Mouse (Mus musculus) olfactory bulb, adult 2 months (tissue): ENCODE results near the gene Mcrs1. TPM values are rescaled to one million over a fixed set of nuclear protein-coding genes. Genes with fewer than 3 reads are reported as not detected.

Source experiments
- H3K27ac ChIP-seq: fragments of 200-500 bp; 2 replicates; pipeline ENCODE4 v1.5.1; 2012; ENCODE audit warnings: low read depth, low read length; ENCODE audit not compliant: insufficient read depth
- H3K4me1 ChIP-seq: fragments of 200-500 bp; 2 replicates; pipeline ENCODE4 v1.6.1; 2012; ENCODE audit warnings: low read length; ENCODE audit not compliant: control insufficient read depth, insufficient read depth
- H3K4me3 ChIP-seq: fragments of 200-500 bp; 2 replicates; pipeline ENCODE4 v1.5.1; 2012; ENCODE audit warnings: mild to moderate bottlenecking, low read depth, low read length, moderate library complexity; ENCODE audit not compliant: insufficient read depth
- CTCF ChIP-seq: fragments of 200-500 bp; IDR thresholded peaks from 2 replicates; pipeline ENCODE4 v1.5.1; 2012; ENCODE audit warnings: low read depth, mild to moderate bottlenecking, low read length, moderate library complexity; ENCODE audit not compliant: insufficient read depth
- POLR2A ChIP-seq: fragments of 200-500 bp; IDR thresholded peaks from 2 replicates; pipeline ENCODE4 v1.6.1; 2012; ENCODE audit warnings: mild to moderate bottlenecking, low read depth, low read length, moderate library complexity; ENCODE audit not compliant: insufficient read depth
- WGBS: fragments of 180-500 bp; shearing (Covaris S2); methylation state at CpG from one replicate; pipeline ENCODE4 v1.1.7; 2018; 5-methylcytosine and 5-hydroxymethylcytosine counted together
- polyA plus RNA-seq: library from polyadenylated mRNA; stranded (reverse); fragments of >200 nt; gene quantifications from 2 replicates; pipeline ENCODE4 v1.2.4, GENCODE M21; 2012; ENCODE audit warnings: low replicate concordance; ENCODE audit not compliant: missing spikeins, insufficient read depth, insufficient read length

The Mcrs1 gene
- polyA plus RNA-seq, 1 experiment = not detected

GRCm38 (mm10) chr15:99283456-99283855 is 31.7 kb upstream of the Mcrs1 start:
- 67% methylated on average over 10 of the region's 10 CpGs for WGBS
- TF ChIP-seq CTCF = no peak
- no peak for TF ChIP-seq POLR2A
- H3K4me3 ChIP-seq = no peak overlapping the region
- H3K27ac ChIP-seq = no peak overlapping the region
- peaks cover 13% of the 10 kb centered on the region for H3K4me1 ChIP-seq

- Histone ChIP-seq H3K4me1 (peaks cover 3% of the 10 kb centered on the region; the same call in 1 of the 2 replicates), H3K27ac (no peak overlapping the region), H3K4me3 (no peak overlapping the region)
- TF ChIP-seq POLR2A = no peak
- TF ChIP-seq CTCF = no peak
- WGBS = 77% methylated on average over 7 of the region's 7 CpGs
Measured at GRCm38 (mm10) chr15:99278271-99278670, 26.5 kb upstream of the Mcrs1 start.

GRCm38 (mm10) chr15:99276095-99276494 is 24.3 kb upstream of the Mcrs1 start:
- TF ChIP-seq POLR2A (no peak), CTCF (no peak)
- H3K4me1 ChIP-seq = peaks cover 6% of the 10 kb centered on the region
- WGBS = 92% methylated on average over 8 of the region's 8 CpGs
- no peak overlapping the region for H3K4me3 ChIP-seq
- no peak overlapping the region for H3K27ac ChIP-seq

- Histone ChIP-seq H3K4me3 (no peak overlapping the region), H3K27ac (no peak overlapping the region), H3K4me1 (0 out of 2 replicates have a peak, but pooled peaks cover 2% of the 10 kb centered on the region)
- TF ChIP-seq POLR2A = no peak
- TF ChIP-seq CTCF = peak; percentile 69
- 27% methylated on average over 4 of the region's 4 CpGs for WGBS
Measured at GRCm38 (mm10) chr15:99265679-99266078, 13.9 kb upstream of the Mcrs1 start.

- TF ChIP-seq CTCF (no peak), POLR2A (no peak)
- WGBS = 98% methylated on average over 2 of the region's 2 CpGs
Measured at GRCm38 (mm10) chr15:99264363-99264762, 12.6 kb upstream of the Mcrs1 start.

GRCm38 (mm10) chr15:99262702-99263101 is 10.9 kb upstream of the Mcrs1 start:
- no peak for TF ChIP-seq POLR2A
- no peak for TF ChIP-seq CTCF
- WGBS = 33% methylated on average over 10 of the region's 10 CpGs
- Histone ChIP-seq H3K4me1 (peaks cover 9% of the 10 kb centered on the region; the same call in 1 of the 2 replicates), H3K4me3 (no peak overlapping the region), H3K27ac (no peak overlapping the region)

More at GRCm38 (mm10) chr15:99264363-99264762, 12.6 kb upstream of the Mcrs1 start:
- H3K27ac ChIP-seq = no peak overlapping the region
- H3K4me1 ChIP-seq = peaks cover 7% of the 10 kb centered on the region; the same call in 1 of the 2 replicates
- no peak overlapping the region for H3K4me3 ChIP-seq

GRCm38 (mm10) chr15:99259730-99260252 is 8.0 kb upstream of the Mcrs1 start:
- WGBS = 5% methylated on average over 6 of the region's 10 CpGs
- Histone ChIP-seq H3K4me3 (no peak overlapping the region), H3K4me1 (peaks cover 7% of the 10 kb centered on the region; the same call in 1 of the 2 replicates), H3K27ac (0 out of 2 replicates have a peak overlapping the region, but pooled peaks have one; percentile 8)
- TF ChIP-seq POLR2A = no peak
- TF ChIP-seq CTCF = no peak

GRCm38 (mm10) chr15:99259167-99259729 is 7.5 kb upstream of the Mcrs1 start:
- 61% methylated on average over 8 of the region's 8 CpGs for WGBS
- no peak for TF ChIP-seq CTCF
- TF ChIP-seq POLR2A = no peak
- Histone ChIP-seq H3K4me1 (peaks cover 7% of the 10 kb centered on the region; the same call in 1 of the 2 replicates), H3K4me3 (no peak overlapping the region), H3K27ac (no peak overlapping the region)

- TF ChIP-seq CTCF = no peak
- TF ChIP-seq POLR2A = no peak
- 87% methylated on average over 6 of the region's 6 CpGs for WGBS
- Histone ChIP-seq H3K27ac (no peak overlapping the region), H3K4me3 (no peak overlapping the region), H3K4me1 (peaks cover 11% of the 10 kb centered on the region)
Measured at GRCm38 (mm10) chr15:99255241-99255749, 3.5 kb upstream of the Mcrs1 start.
